Mouse (Mus musculus) kidney, embryonic 15.5 days (tissue): ENCODE results near the gene Qk. TPM values are rescaled to one million over a fixed set of nuclear protein-coding genes. Genes with fewer than 3 reads are reported as not detected.

Experiments used
- ATAC-seq: fragments of 200-750 bp; cut with Nextera tagmentation; replicated peaks from 2 replicates; pipeline ENCODE4 v1.8.0; 2017; ENCODE audit warnings: moderate TSS enrichment; ENCODE audit not compliant: low FRiP score
- H3K27ac ChIP-seq: fragments of 300-500 bp; sonication (generic); 2 replicates; pipeline ENCODE4 v1.5.1; 2015; ENCODE audit warnings: mild to moderate bottlenecking, inconsistent platforms
- H3K27me3 ChIP-seq: fragments of 300-500 bp; sonication (generic); 2 replicates; pipeline ENCODE4 v1.6.1; 2015; ENCODE audit warnings: inconsistent platforms
- H3K36me3 ChIP-seq: fragments of 300-500 bp; sonication (generic); 2 replicates; pipeline ENCODE4 v1.6.1; 2015; ENCODE audit warnings: inconsistent platforms
- H3K4me1 ChIP-seq: fragments of 300-500 bp; sonication (generic); 2 replicates; pipeline ENCODE4 v1.6.1; 2015; ENCODE audit warnings: inconsistent platforms
- H3K4me2 ChIP-seq: fragments of 300-500 bp; sonication (generic); 2 replicates; pipeline ENCODE4 v1.6.1; 2015; ENCODE audit warnings: moderate library complexity, mild to moderate bottlenecking, inconsistent platforms
- H3K4me3 ChIP-seq: fragments of 300-500 bp; sonication (generic); replicated peaks from 2 replicates; pipeline ENCODE4 v1.5.1; 2015; ENCODE audit warnings: mild to moderate bottlenecking, inconsistent platforms
- H3K9ac ChIP-seq: fragments of 300-500 bp; sonication (generic); 2 replicates; pipeline ENCODE4 v1.6.1; 2015; ENCODE audit warnings: mild to moderate bottlenecking, inconsistent platforms
- H3K9me3 ChIP-seq: fragments of 300-500 bp; sonication (generic); replicated peaks from 2 replicates; pipeline ENCODE4 v1.6.1; 2016; ENCODE audit warnings: inconsistent platforms
- WGBS: fragments of 180-500 bp; shearing (Covaris S2); methylation state at CpG from one replicate; pipeline ENCODE4 v1.1.7; 2015; ENCODE audit warnings: mixed read lengths; 5-methylcytosine and 5-hydroxymethylcytosine counted together
- polyA plus RNA-seq: library from polyadenylated mRNA; unstranded; fragments of >200 nt; fragmentation: Nextera tagmentation; extraction: Ambion mirVana; gene quantifications from 2 replicates; pipeline ENCODE4 v1.2.1, GENCODE M21; 2015

Qk gene
- polyA plus RNA-seq, 1 experiment from 2014 or later: 23.2 TPM

GRCm38 (mm10) chr17:10160415-10160814 lies 159.2 kb downstream of the Qk start:
- ATAC-seq: no peak
- Histone ChIP-seq H3K36me3 (no peaks in the 10 kb centered on the region), H3K27me3 (no peaks in the 10 kb centered on the region), H3K9me3 (no peaks in the 10 kb centered on the region), H3K27ac (no peak overlapping the region), H3K4me3 (no peak overlapping the region), H3K4me1 (no peaks in the 10 kb centered on the region), H3K9ac (no peak overlapping the region), H3K4me2 (no peak overlapping the region)
- 91% methylated on average over 6 of the region's 6 CpGs for WGBS

DNA sequence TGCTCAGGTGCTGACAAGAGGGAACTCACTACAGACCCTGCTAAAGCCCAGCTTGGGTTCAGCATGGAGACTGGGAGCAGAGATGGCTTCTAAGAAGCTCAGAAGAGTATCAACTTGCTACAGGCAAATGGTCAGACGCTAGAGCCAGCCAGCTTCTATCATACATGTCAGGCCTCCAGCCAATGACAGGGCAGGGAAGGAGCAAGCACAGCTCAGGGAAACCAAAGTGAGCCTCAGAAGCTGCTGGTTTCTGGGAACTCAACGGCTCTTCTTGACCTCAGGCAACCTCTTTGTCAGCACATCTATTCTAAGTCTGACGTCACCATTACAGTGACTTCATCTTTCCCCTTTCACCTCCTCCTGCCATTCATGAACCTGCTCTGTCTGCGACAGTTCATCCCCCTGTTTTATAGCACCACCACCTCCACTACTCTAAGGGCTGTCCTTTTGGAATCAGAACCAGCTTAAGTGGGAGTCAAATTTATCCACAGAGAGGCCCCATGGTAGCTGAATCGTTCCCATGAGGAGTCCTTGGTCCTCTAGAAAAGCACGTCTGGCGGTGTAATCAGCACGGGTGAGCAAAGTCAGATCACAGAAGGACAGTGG lies 166.7 kb downstream of the Qk start:
- Histone ChIP-seq H3K4me1 (0 out of 2 replicates have a peak, but pooled peaks cover 2% of the 10 kb centered on the region), H3K9ac (no peak overlapping the region), H3K27ac (no peak overlapping the region), H3K9me3 (no peaks in the 10 kb centered on the region), H3K4me2 (no peak overlapping the region), H3K36me3 (no peaks in the 10 kb centered on the region), H3K27me3 (no peaks in the 10 kb centered on the region), H3K4me3 (no peak overlapping the region)
- ATAC-seq: no peak
- WGBS: 58% methylated on average over 8 of the region's 8 CpGs
